Mouse (Mus musculus) CH12.LX (cell line): Measurements from ENCODE around the gene 4933427D14Rik. TPM values are rescaled to one million over a fixed set of nuclear protein-coding genes. Genes with fewer than 3 reads are reported as not detected.

Source experiments
- DNase-seq: peaks from one replicate; pipeline ENCODE4 v3.0.0-alpha.2; 2013; ENCODE audit errors: extremely low read depth
- H3K27ac ChIP-seq: 2 replicates; pipeline ENCODE4 v1.5.1; 2012; ENCODE audit warnings: low read depth, mild to moderate bottlenecking, control low read depth, moderate library complexity; ENCODE audit not compliant: insufficient read depth
- H3K27me3 ChIP-seq: replicated peaks from 2 replicates; pipeline ENCODE3; 2012; ENCODE audit warnings: inconsistent platforms
- H3K36me3 ChIP-seq, 2 experiments: replicated peaks in 1 of 2; 2 replicates each; pipeline versions ENCODE3 to v1.6.1; 2012; ENCODE audit warnings: inconsistent platforms in 1 of 2, low read length in 1 of 2, mild to moderate bottlenecking in 1 of 2, mixed read lengths in 1 of 2, moderate library complexity in 1 of 2; ENCODE audit not compliant: control insufficient read depth in 1 of 2, insufficient read depth in 1 of 2
- H3K4me1 ChIP-seq, 2 experiments: 2 replicates each; pipeline ENCODE4 v1.6.1; 2012; ENCODE audit warnings: inconsistent platforms in 1 of 2, moderate library complexity in 1 of 2; ENCODE audit not compliant: insufficient read depth in 2 of 2, control insufficient read depth in 1 of 2
- H3K4me2 ChIP-seq: 2 replicates; pipeline ENCODE4 v1.6.1; 2012; ENCODE audit warnings: low read depth, mild to moderate bottlenecking, control low read depth; ENCODE audit not compliant: poor library complexity, insufficient read depth, severe bottlenecking
- H3K4me3 ChIP-seq, 3 experiments: fragments of 150-350 bp in 1 of 3; sonication (generic) in 1 of 3; replicated peaks in 1 of 3; 2 replicates each; pipeline versions ENCODE3 to v1.5.1; 2011 to 2012; ENCODE audit warnings: low read depth in 2 of 3, low read length in 2 of 3, mild to moderate bottlenecking in 2 of 3, moderate library complexity in 2 of 3, control low read depth in 1 of 3, improper control_type of control experiment in 1 of 3, inconsistent platforms in 1 of 3, mixed read lengths in 1 of 3; ENCODE audit not compliant: poor library complexity in 1 of 3
- H3K79me2 ChIP-seq: replicated peaks from 2 replicates; pipeline ENCODE4 v1.6.1; 2012; ENCODE audit warnings: mild to moderate bottlenecking, moderate library complexity; ENCODE audit not compliant: control insufficient read depth, poor library complexity, insufficient read depth, severe bottlenecking; ENCODE audit errors: extremely low read depth
- H3K9ac ChIP-seq: 2 replicates; pipeline ENCODE4 v1.6.1; 2012; ENCODE audit warnings: low read depth, mild to moderate bottlenecking, control low read depth, moderate library complexity; ENCODE audit not compliant: insufficient read depth
- H3K9me3 ChIP-seq: replicated peaks from 2 replicates; pipeline ENCODE3; 2012; ENCODE audit warnings: low read length, inconsistent platforms, mixed read lengths
- BHLHE40 ChIP-seq: IDR thresholded peaks from 2 replicates; pipeline ENCODE4 v1.6.1; 2011; ENCODE audit warnings: mild to moderate bottlenecking, low read depth, low read length, improper control_type of control experiment
- CHD1 ChIP-seq: IDR thresholded peaks from 2 replicates; pipeline ENCODE4 v1.6.1; 2012; ENCODE audit warnings: low read depth, low read length, improper control_type of control experiment, inconsistent platforms
- CHD2 ChIP-seq: IDR thresholded peaks from 2 replicates; pipeline ENCODE4 v1.6.1; 2011; ENCODE audit warnings: low read length, improper control_type of control experiment
- CTCF ChIP-seq, 2 experiments: IDR thresholded peaks in 1 of 2; conservative IDR thresholded peaks in 1 of 2; 2 replicates each; pipeline ENCODE4 v1.5.1; 2011 to 2012; ENCODE audit warnings: low read depth in 2 of 2, low read length in 2 of 2, improper control_type of control experiment in 1 of 2, inconsistent platforms in 1 of 2, mild to moderate bottlenecking in 1 of 2, moderate library complexity in 1 of 2
- E2F4 ChIP-seq: IDR thresholded peaks from 2 replicates; pipeline ENCODE4 v1.6.1; 2011; ENCODE audit warnings: low read depth, low read length, improper control_type of control experiment; ENCODE audit not compliant: insufficient replicate concordance
- ELF1 ChIP-seq: IDR thresholded peaks from 2 replicates; pipeline ENCODE4 v1.6.1; 2014; ENCODE audit warnings: low read depth, mild to moderate bottlenecking, inconsistent platforms, low read length, improper control_type of control experiment
- EP300 ChIP-seq: IDR thresholded peaks from 2 replicates; pipeline ENCODE4 v1.6.1; 2011; ENCODE audit warnings: low read length, improper control_type of control experiment
- ETS1 ChIP-seq: conservative IDR thresholded peaks from 2 replicates; pipeline ENCODE4 v1.6.1; 2012; ENCODE audit warnings: low read depth, mild to moderate bottlenecking, inconsistent platforms, low read length, improper control_type of control experiment, moderate library complexity
- GABPA ChIP-seq: IDR thresholded peaks from 2 replicates; pipeline ENCODE4 v1.6.1; 2012; ENCODE audit warnings: low read depth, low read length, improper control_type of control experiment, inconsistent platforms; ENCODE audit not compliant: insufficient replicate concordance
- IRF4 ChIP-seq: IDR thresholded peaks from 2 replicates; pipeline ENCODE4 v1.6.1; 2014; ENCODE audit warnings: low read depth, mild to moderate bottlenecking, inconsistent platforms, low read length, improper control_type of control experiment
- JUN ChIP-seq: IDR thresholded peaks from 2 replicates; pipeline ENCODE4 v1.6.1; 2011; ENCODE audit warnings: low read depth, mild to moderate bottlenecking, low read length, improper control_type of control experiment, moderate library complexity; ENCODE audit not compliant: insufficient read depth
- JUND ChIP-seq: conservative IDR thresholded peaks from 2 replicates; pipeline ENCODE4 v1.6.1; 2011; ENCODE audit warnings: low read depth, low read length, improper control_type of control experiment
- KAT2A ChIP-seq: IDR thresholded peaks from 2 replicates; pipeline ENCODE4 v1.6.1; 2012; ENCODE audit warnings: low read length, improper control_type of control experiment, inconsistent platforms; ENCODE audit not compliant: insufficient replicate concordance
- MAFK ChIP-seq: IDR thresholded peaks from 2 replicates; pipeline ENCODE4 v1.6.1; 2011; ENCODE audit warnings: low read length, improper control_type of control experiment; ENCODE audit not compliant: insufficient replicate concordance
- MEF2A ChIP-seq: IDR thresholded peaks from 2 replicates; pipeline ENCODE4 v1.6.1; 2014; ENCODE audit warnings: low read depth, mild to moderate bottlenecking, inconsistent platforms, low read length, improper control_type of control experiment, borderline replicate concordance
- MXI1 ChIP-seq: IDR thresholded peaks from 2 replicates; pipeline ENCODE4 v1.6.1; 2011; ENCODE audit warnings: mild to moderate bottlenecking, low read depth, low read length, improper control_type of control experiment
- MYC ChIP-seq: IDR thresholded peaks from 2 replicates; pipeline ENCODE4 v1.6.1; 2011; ENCODE audit warnings: low read depth, mild to moderate bottlenecking, improper control_type of control experiment, low read length
- NELFE ChIP-seq: IDR thresholded peaks from 2 replicates; pipeline ENCODE4 v1.6.1; 2011; ENCODE audit warnings: low read depth, low read length, improper control_type of control experiment
- NRF1 ChIP-seq: IDR thresholded peaks from 2 replicates; pipeline ENCODE4 v1.6.1; 2014; ENCODE audit warnings: low read depth, mild to moderate bottlenecking, inconsistent platforms, low read length, improper control_type of control experiment, moderate library complexity
- POLR2A ChIP-seq: IDR thresholded peaks from 2 replicates; pipeline ENCODE4 v1.6.1; 2011; ENCODE audit warnings: low read depth, mild to moderate bottlenecking, improper control_type of control experiment, low read length
- POLR2AphosphoS2 ChIP-seq: IDR thresholded peaks from 2 replicates; pipeline ENCODE4 v1.6.1; 2011; ENCODE audit warnings: low read depth, low read length, improper control_type of control experiment
- RAD21 ChIP-seq: IDR thresholded peaks from 2 replicates; pipeline ENCODE4 v1.6.1; 2011; ENCODE audit warnings: low read depth, mild to moderate bottlenecking, low read length, improper control_type of control experiment, moderate library complexity
- RCOR1 ChIP-seq: conservative IDR thresholded peaks from 2 replicates; pipeline ENCODE4 v1.6.1; 2012; ENCODE audit warnings: low read depth, mild to moderate bottlenecking, inconsistent platforms, low read length, improper control_type of control experiment
- TBP ChIP-seq: conservative IDR thresholded peaks from 2 replicates; pipeline ENCODE4 v1.6.1; 2011; ENCODE audit warnings: low read depth, low read length, improper control_type of control experiment
- TCF12 ChIP-seq: IDR thresholded peaks from 2 replicates; pipeline ENCODE4 v1.6.1; 2014; ENCODE audit warnings: low read depth, mild to moderate bottlenecking, inconsistent platforms, low read length, improper control_type of control experiment
- UBTF ChIP-seq: IDR thresholded peaks from 2 replicates; pipeline ENCODE4 v1.6.1; 2012; ENCODE audit warnings: low read depth, mild to moderate bottlenecking, inconsistent platforms, low read length, improper control_type of control experiment, moderate library complexity
- USF2 ChIP-seq: conservative IDR thresholded peaks from 2 replicates; pipeline ENCODE4 v1.6.1; 2011; ENCODE audit warnings: low read depth, low read length, improper control_type of control experiment
- ZC3H11A ChIP-seq: IDR thresholded peaks from 2 replicates; pipeline ENCODE4 v1.6.1; 2012; ENCODE audit warnings: low read depth, mild to moderate bottlenecking, inconsistent platforms, low read length, improper control_type of control experiment
- ZKSCAN1 ChIP-seq: IDR thresholded peaks from 2 replicates; pipeline ENCODE4 v1.6.1; 2012; ENCODE audit warnings: low read depth, inconsistent platforms, low read length, improper control_type of control experiment, borderline replicate concordance
- ZMIZ1 ChIP-seq: IDR thresholded peaks from 2 replicates; pipeline ENCODE4 v1.6.1; 2012; ENCODE audit warnings: low read depth, mild to moderate bottlenecking, inconsistent platforms, low read length, improper control_type of control experiment
- ZNF384 ChIP-seq: IDR thresholded peaks from 2 replicates; pipeline ENCODE4 v1.6.1; 2012; ENCODE audit warnings: low read depth, low read length, improper control_type of control experiment, inconsistent platforms
- dilution Hi-C: fragments of 300-500 bp; cut with MboI; formaldehyde crosslinking; loops from 2 replicates; pipeline ENCODE4 v1.14.3; 2020; ENCODE audit warnings: low sequenced_read_pairs; ENCODE audit not compliant: extremely low pct_unique_long_range_greater_than_20kb, extremely low pct_ligation_motif_present
- in situ Hi-C: fragments of 300-500 bp; cut with MboI; formaldehyde crosslinking; loops from 3 replicates; pipeline ENCODE4 v1.14.3; 2019; ENCODE audit warnings: low sequenced_read_pairs, low pct_ligation_motif_present, low pct_unique_long_range_greater_than_20kb, mixed read lengths
- polyA plus RNA-seq: library from polyadenylated mRNA; unstranded; fragments of >175 nt; gene quantifications from 2 replicates; pipeline ENCODE4 v1.2.1, GENCODE M21; 2012; ENCODE audit warnings: low read depth; ENCODE audit not compliant: insufficient read length
- total RNA-seq, 2 experiments: library from RNA; depleted of rRNA; stranded (reverse); fragments of 300-350 nt in 1 of 2; fragments of >200 nt in 1 of 2; gene quantifications; 2 replicates each; pipeline ENCODE4 v1.2.3; 2012 to 2014

Gene 4933427D14Rik
- total and polyA plus RNA-seq, 3 experiments, result 6.8 to 9.3 (median 7.8) TPM

DNA sequence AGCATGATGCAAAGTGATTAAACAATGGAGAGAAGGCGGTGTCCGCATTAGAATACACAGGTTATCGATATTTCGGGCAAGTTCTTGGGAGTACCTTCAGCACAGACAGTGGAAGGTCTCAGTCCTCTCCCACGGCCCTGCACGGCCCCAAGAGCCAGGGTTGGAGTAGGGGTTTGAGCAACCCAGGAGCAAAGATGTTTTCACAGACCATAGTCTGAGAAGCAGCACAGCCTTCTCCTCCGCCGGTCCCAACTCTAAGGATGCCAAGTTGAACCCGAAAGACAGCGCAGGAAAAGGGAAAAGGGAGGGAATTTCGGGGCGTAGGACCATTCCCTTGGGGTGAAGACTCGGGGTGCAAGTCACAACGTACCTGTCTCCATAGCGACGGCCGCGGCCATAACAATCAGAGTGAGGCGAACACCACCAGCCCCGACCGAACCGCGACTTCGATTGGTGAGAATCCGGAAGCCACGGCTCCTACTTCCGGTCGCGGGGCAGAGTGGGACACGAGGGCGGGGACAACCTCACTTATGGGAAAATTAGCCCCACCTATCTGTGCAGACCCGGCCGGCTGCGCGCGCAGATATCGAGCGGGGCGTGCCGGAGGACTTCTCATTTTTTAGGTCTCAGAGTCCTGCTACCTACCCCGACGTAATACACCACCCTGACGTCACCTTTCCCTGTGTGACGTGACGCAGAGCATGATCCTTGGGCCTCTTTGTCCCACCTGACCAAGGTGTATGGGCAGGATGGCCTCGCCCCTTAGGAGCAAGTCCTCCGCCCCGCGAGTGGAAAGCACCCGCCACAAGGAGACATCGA, 7.5 kb upstream of the 4933427D14Rik start (continued):
- TF ChIP-seq JUND (no peak), RAD21 (no peak), ELF1 (peak; percentile 95), ZMIZ1 (peak; percentile 46; the same call in 1 of the 2 replicates), ZC3H11A (no peak), TCF12 (peak; percentile 79), NELFE (peak; percentile 74), GABPA (peak; percentile 98), MAFK (no peak), EP300 (no peak), CTCF (conservative IDR thresholded peaks at IDR 0.05 in 1 of 2, IDR thresholded peaks at IDR 0.05 in 1 of 2; ENCODE audit: low read depth in 2 of 2, low read length in 2 of 2) (no peak), POLR2A (peak; percentile 88), RCOR1 (no peak), MXI1 (peak; percentile 88), MEF2A (peak; percentile 10; the same call in 1 of the 2 replicates), ETS1 (peak; percentile 25; the same call in 1 of the 2 replicates), USF2 (0 out of 2 replicates have a peak, but pooled peaks have one; percentile 5), UBTF (no peak), CHD1 (no peak), JUN (peak; percentile 37; the same call in 1 of the 2 replicates)

DNA sequence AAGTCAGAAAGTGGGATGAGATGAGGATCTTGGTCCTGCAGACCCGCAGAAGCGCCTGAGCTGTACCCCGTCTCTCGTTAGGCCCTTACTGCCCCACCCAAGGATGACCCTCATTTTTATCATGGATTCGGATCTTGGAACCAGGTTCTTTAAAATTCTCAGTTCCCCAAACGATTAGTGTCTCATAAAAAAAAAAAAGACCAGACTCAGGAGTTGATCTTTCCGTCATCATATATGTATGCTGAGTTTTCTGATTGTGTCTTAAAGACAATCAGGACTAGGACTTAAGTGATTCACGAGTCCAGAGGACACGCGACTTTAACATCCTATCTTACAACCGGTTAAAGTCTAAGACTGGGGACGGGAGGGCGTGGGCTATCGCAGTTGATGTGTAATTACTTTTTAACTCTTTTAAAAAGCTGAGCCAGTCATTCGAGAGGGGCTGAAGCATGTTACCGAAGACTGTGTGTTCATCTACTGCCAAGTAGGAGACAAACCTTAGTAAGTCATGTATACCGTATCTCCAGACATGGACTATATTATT, 647 bp upstream of the 4933427D14Rik start:
- peaks cover 18 to 52% of the 10 kb centered on the region in 2 experiments for H3K36me3 ChIP-seq
- no peak overlapping the region for H3K27ac ChIP-seq
- in situ Hi-C loops (loop anchor here (5.0 to 25.0 kb wide), 2 partner anchors 141 to 329 kb away; no protein-coding TSS in a partner anchor), dilution Hi-C loops (no loop called here)
- H3K27me3 ChIP-seq, result no peaks in the 10 kb centered on the region
- TF ChIP-seq RAD21, result no peak
- TF ChIP-seq KAT2A, result no peak
- TF ChIP-seq JUND, result no peak
- peak; percentile 46; the same call in 1 of the 2 replicates for TF ChIP-seq IRF4
- no peak for TF ChIP-seq E2F4
- TF ChIP-seq ZKSCAN1, result no peak
- no peak for TF ChIP-seq MXI1
- no peak for TF ChIP-seq GABPA
- no peak for TF ChIP-seq ZMIZ1
- TF ChIP-seq ZC3H11A, result no peak
- TF ChIP-seq MAFK, result no peak
- TF ChIP-seq NRF1, result no peak
- no peak; the same call in 1 of the 2 replicates for TF ChIP-seq POLR2AphosphoS2
- no peak for TF ChIP-seq TBP
- no peak for TF ChIP-seq MEF2A
- no peak for TF ChIP-seq JUN
- TF ChIP-seq ETS1, result no peak
- TF ChIP-seq BHLHE40, result no peak
- TF ChIP-seq EP300, result peak; percentile 35; the same call in 1 of the 2 replicates
- peak; percentile 29; the same call in 1 of the 2 replicates for TF ChIP-seq UBTF
- TF ChIP-seq CHD2, result no peak
- TF ChIP-seq CHD1, result no peak
- peak; percentile 38; the same call in 1 of the 2 replicates for TF ChIP-seq MYC
- peak; percentile 41; the same call in 1 of the 2 replicates for TF ChIP-seq ZNF384
- TF ChIP-seq ELF1, result no peak
- peak overlapping the region; percentile 98 for H3K4me2 ChIP-seq
- H3K4me3 ChIP-seq, result peak overlapping the region; percentile 66 to 94 (median 78)
- peak; percentile 17 for DNase-seq
- H3K9me3 ChIP-seq, result no peaks in the 10 kb centered on the region
- H3K4me1 ChIP-seq, result peaks cover 11 to 42% of the 10 kb centered on the region in 2 experiments
- H3K79me2 ChIP-seq, result peaks cover 7% of the 10 kb centered on the region
- peak overlapping the region; percentile 92 for H3K9ac ChIP-seq
